Mouse (Mus musculus) stomach, postnatal 0 days (tissue): ENCODE results near the gene Sash1. TPM values are rescaled to one million over a fixed set of nuclear protein-coding genes. Genes with fewer than 3 reads are reported as not detected.

ENCODE experiments used
- ATAC-seq: fragments of 200-750 bp; cut with Nextera tagmentation; 2 replicates; pipeline ENCODE4 v1.8.0; 2017; ENCODE audit not compliant: low FRiP score, low TSS enrichment
- DNase-seq: peaks from one replicate; pipeline ENCODE4 v3.0.0-alpha.2; 2016; ENCODE audit warnings: low spot score
- H3K27ac ChIP-seq: fragments of 300-500 bp; sonication (generic); replicated peaks from 2 replicates; pipeline ENCODE4 v1.5.1; 2014; ENCODE audit warnings: mild to moderate bottlenecking, control low read depth
- H3K27me3 ChIP-seq: fragments of 300-500 bp; sonication (generic); 2 replicates; pipeline ENCODE4 v1.6.1; 2014; ENCODE audit warnings: low read length; ENCODE audit not compliant: control insufficient read depth, insufficient read depth
- H3K36me3 ChIP-seq: fragments of 300-500 bp; sonication (generic); 2 replicates; pipeline ENCODE4 v1.6.1; 2014; ENCODE audit warnings: low read length, mixed read lengths; ENCODE audit not compliant: control insufficient read depth, insufficient read depth
- H3K4me1 ChIP-seq: fragments of 300-500 bp; sonication (generic); replicated peaks from 2 replicates; pipeline ENCODE4 v1.6.1; 2014; ENCODE audit warnings: antibody characterized with exemption; ENCODE audit not compliant: control insufficient read depth, insufficient read depth
- H3K4me2 ChIP-seq: fragments of 300-500 bp; sonication (generic); replicated peaks from 2 replicates; pipeline ENCODE4 v1.6.1; 2014; ENCODE audit warnings: low read depth, mild to moderate bottlenecking, control low read depth, moderate library complexity
- H3K4me3 ChIP-seq: fragments of 300-500 bp; sonication (generic); 2 replicates; pipeline ENCODE4 v1.5.1; 2014; ENCODE audit warnings: low read depth, low read length, control low read depth
- H3K9ac ChIP-seq: fragments of 300-500 bp; sonication (generic); 2 replicates; pipeline ENCODE4 v1.6.1; 2014; ENCODE audit warnings: mild to moderate bottlenecking, low read length, control low read depth, mixed read lengths
- H3K9me3 ChIP-seq: fragments of 300-500 bp; sonication (generic); 2 replicates; pipeline ENCODE4 v1.6.1; 2016; ENCODE audit warnings: low read length; ENCODE audit not compliant: control insufficient read depth
- CTCF ChIP-seq: IDR thresholded peaks from 2 replicates; pipeline ENCODE4 v1.5.1; 2016; ENCODE audit warnings: antibody characterized with exemption, low read depth, mild to moderate bottlenecking, moderate library complexity
- EP300 ChIP-seq: optimal IDR thresholded peaks from 2 replicates; pipeline ENCODE3; 2016; ENCODE audit warnings: antibody characterized with exemption
- WGBS: fragments of 180-500 bp; shearing (Covaris S2); extraction: QIAGEN DNeasy Blood & Tissue Kit; methylation state at CpG from one replicate; pipeline ENCODE4 v1.1.7; 2014; 5-methylcytosine and 5-hydroxymethylcytosine counted together
- polyA plus RNA-seq: library from polyadenylated mRNA; unstranded; fragments of >200 nt; fragmentation: Nextera tagmentation; extraction: Ambion mirVana; gene quantifications from 2 replicates; pipeline ENCODE4 v1.2.1, GENCODE M21; 2015

The Sash1 gene
- polyA plus RNA-seq, 1 experiment from 2014 or later, result 3.8 TPM

GRCm38 (mm10) chr10:8917798-8918197 lies 31.9 kb upstream of the Sash1 start:
- TF ChIP-seq CTCF, result no peak
- no peak for TF ChIP-seq EP300
- Histone ChIP-seq H3K27me3 (no peaks in the 10 kb centered on the region), H3K4me1 (no peaks in the 10 kb centered on the region), H3K4me2 (no peak overlapping the region), H3K9ac (no peak overlapping the region), H3K27ac (no peak overlapping the region), H3K4me3 (no peak overlapping the region), H3K9me3 (no peaks in the 10 kb centered on the region), H3K36me3 (no peaks in the 10 kb centered on the region)
- ATAC-seq (no peak), DNase-seq (no peak)
- 57% methylated on average over 2 of the region's 2 CpGs for WGBS

DNA sequence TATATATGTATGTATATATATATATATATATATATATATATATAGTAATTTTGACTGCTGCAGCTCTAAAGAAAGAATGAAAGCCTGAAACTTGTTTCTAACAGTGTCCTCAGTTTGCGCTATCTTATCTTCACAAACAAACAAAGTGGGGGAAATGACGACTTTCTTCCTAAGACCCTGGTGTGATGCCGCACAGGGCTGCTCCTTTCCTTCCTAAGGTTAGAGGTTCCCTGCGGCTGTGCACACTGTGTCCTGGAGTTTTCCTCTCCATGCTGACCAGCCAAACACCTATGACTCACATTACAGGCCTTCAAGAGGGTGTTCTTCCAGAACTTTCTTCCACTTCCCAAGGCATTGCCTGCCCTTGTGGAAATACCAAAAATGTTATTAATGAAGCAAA lies 31.5 kb upstream of the Sash1 start:
- no peaks in the 10 kb centered on the region for H3K4me1 ChIP-seq
- no peaks in the 10 kb centered on the region for H3K36me3 ChIP-seq
- H3K27me3 ChIP-seq, result no peaks in the 10 kb centered on the region
- H3K9ac ChIP-seq, result no peak overlapping the region
- no peak overlapping the region for H3K4me3 ChIP-seq
- H3K9me3 ChIP-seq, result no peaks in the 10 kb centered on the region
- DNase-seq (no peak), ATAC-seq (no peak)
- no peak overlapping the region for H3K4me2 ChIP-seq
- WGBS, result 75% methylated on average over 4 of the region's 4 CpGs
- TF ChIP-seq CTCF (no peak), EP300 (no peak)
- H3K27ac ChIP-seq, result no peak overlapping the region

DNA sequence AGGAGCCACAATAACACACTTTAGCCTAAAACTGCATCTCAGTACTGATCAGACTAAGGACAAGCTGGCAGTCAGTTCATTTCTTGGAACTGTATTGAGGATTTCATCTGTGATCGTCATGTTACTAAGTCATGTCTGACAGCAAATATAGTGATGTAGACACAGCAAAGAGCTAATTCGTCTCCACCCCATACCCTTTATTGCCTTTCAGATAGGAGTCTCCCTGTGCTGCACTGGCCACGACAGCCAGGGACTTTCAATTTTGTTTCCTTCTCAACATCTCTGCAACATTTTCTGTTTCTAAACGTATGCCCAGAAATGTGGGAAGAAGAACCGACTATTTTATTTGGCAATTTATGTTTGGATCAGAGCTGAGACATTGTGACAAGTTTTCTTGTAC lies 29.9 kb upstream of the Sash1 start:
- DNase-seq (no peak), ATAC-seq (no peak)
- no peak for TF ChIP-seq EP300
- TF ChIP-seq CTCF, result no peak
- Histone ChIP-seq H3K4me2 (no peak overlapping the region), H3K9ac (no peak overlapping the region), H3K9me3 (no peaks in the 10 kb centered on the region), H3K27ac (no peak overlapping the region), H3K4me1 (no peaks in the 10 kb centered on the region), H3K27me3 (no peaks in the 10 kb centered on the region), H3K4me3 (no peak overlapping the region), H3K36me3 (no peaks in the 10 kb centered on the region)
- WGBS, result 64% methylated on average over 5 of the region's 5 CpGs

- ATAC-seq (no peak), DNase-seq (no peak)
- H3K9me3 ChIP-seq, result no peaks in the 10 kb centered on the region
- WGBS, result 66% methylated on average over 4 of the region's 4 CpGs
- H3K4me2 ChIP-seq, result no peak overlapping the region
- no peak overlapping the region for H3K9ac ChIP-seq
- H3K27me3 ChIP-seq, result no peaks in the 10 kb centered on the region
- TF ChIP-seq CTCF (no peak), EP300 (no peak)
- no peaks in the 10 kb centered on the region for H3K36me3 ChIP-seq
- H3K4me3 ChIP-seq, result no peak overlapping the region
- no peaks in the 10 kb centered on the region for H3K4me1 ChIP-seq
- no peak overlapping the region for H3K27ac ChIP-seq
Measured at GRCm38 (mm10) chr10:8913904-8914303, 28.0 kb upstream of the Sash1 start.

GRCm38 (mm10) chr10:8912706-8913275 lies 26.9 kb upstream of the Sash1 start:
- DNase-seq, result no peak
- Histone ChIP-seq H3K36me3 (no peaks in the 10 kb centered on the region), H3K27ac (no peak overlapping the region), H3K4me2 (no peak overlapping the region), H3K9me3 (no peaks in the 10 kb centered on the region), H3K4me3 (no peak overlapping the region), H3K9ac (no peak overlapping the region), H3K27me3 (no peaks in the 10 kb centered on the region), H3K4me1 (no peaks in the 10 kb centered on the region)
- ATAC-seq, result no peak
- peak; percentile 53 for TF ChIP-seq CTCF
- TF ChIP-seq EP300, result no peak
- 87% methylated on average over 5 of the region's 5 CpGs for WGBS

DNA sequence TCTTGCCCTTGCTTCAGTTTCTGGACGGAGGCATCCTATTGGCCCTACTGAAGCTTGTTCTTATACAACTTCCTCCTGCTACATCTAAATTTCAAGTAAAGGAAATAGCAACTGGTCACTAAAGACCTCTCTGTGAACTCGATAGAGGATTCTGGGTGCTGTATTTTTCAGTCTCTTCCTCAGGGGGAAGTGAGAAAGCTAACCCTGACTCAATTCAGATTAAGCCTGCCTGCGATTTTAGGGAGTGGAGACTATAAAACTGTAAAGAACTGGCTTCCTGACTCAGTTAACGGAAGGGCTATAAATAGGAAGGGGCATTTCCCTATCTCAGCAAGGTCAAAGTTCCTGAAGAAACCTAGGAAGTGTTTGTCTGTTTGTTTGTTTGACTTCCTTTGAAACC lies 26.3 kb upstream of the Sash1 start:
- Histone ChIP-seq H3K4me2 (no peak overlapping the region), H3K4me3 (no peak overlapping the region), H3K9me3 (no peaks in the 10 kb centered on the region), H3K9ac (no peak overlapping the region), H3K36me3 (no peaks in the 10 kb centered on the region), H3K27me3 (no peaks in the 10 kb centered on the region), H3K27ac (no peak overlapping the region), H3K4me1 (no peaks in the 10 kb centered on the region)
- ATAC-seq, result no peak
- DNase-seq, result no peak
- TF ChIP-seq CTCF (no peak), EP300 (no peak)
- 83% methylated on average over 4 of the region's 4 CpGs for WGBS
